Mouse (Mus musculus) thymus, postnatal 25 days (tissue): ENCODE measurements around the gene Scaper.
A peak's percentile ranks its signal among the peaks of the same experiment; 100 is the strongest.

Experiments
- DNase-seq: peaks from one replicate; pipeline ENCODE4 v3.0.0; 2022

The Scaper gene

GRCm38 (mm10) chr9:55598594-55598993 is 339.3 kb downstream of the Scaper start:
- no peak for DNase-seq

DNA sequence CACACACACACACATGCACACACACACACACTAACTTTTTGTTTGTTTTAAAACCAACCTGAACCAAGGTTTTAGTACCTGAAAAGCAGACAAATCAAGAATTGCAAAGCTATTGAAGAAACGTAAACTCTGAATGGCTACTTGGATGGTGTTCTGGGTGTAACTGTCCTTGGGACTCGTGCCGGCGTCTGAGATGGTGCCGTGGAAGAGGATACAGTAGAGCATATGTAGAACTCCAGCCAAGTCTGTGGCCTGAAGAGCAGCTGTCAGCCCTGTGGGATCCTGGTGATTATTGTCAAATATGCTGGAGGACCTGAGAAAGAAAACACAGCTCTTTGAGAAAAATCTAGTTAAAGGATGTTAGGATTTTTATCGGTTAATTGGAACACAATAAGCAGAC is 351.8 kb downstream of the Scaper start:
- no peak for DNase-seq

DNA sequence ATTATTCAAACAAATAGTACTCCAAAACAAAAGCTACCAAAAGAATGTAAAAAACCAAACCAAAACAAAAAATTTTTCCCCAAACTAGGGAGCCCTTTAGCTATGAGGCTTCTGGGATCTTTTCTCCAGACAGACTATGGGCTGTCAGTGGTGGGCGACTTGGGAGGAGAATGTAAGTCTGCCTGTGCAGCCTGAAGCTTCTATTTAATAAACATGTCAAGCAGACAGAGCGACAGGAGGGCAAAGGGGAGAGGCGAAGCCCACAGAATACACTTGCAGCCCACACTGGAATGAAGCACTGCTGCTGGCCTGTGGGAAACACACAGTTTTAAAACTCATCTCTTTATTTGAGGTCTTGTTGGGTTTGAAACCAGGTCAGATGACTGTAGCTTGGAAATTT is 356.5 kb downstream of the Scaper start:
- DNase-seq: no peak

GRCm38 (mm10) chr9:55576571-55576970 is 361.3 kb downstream of the Scaper start:
- no peak for DNase-seq

- no peak for DNase-seq
Measured at GRCm38 (mm10) chr9:55571071-55571470, 366.8 kb downstream of the Scaper start.

GRCm38 (mm10) chr9:55568466-55569159 is 369.3 kb downstream of the Scaper start:
- no peak for DNase-seq

- DNase-seq: no peak
Measured at GRCm38 (mm10) chr9:55560960-55561359, 377.0 kb downstream of the Scaper start.

- no peak for DNase-seq
Measured at GRCm38 (mm10) chr9:55554986-55555385, 382.9 kb downstream of the Scaper start.

DNA sequence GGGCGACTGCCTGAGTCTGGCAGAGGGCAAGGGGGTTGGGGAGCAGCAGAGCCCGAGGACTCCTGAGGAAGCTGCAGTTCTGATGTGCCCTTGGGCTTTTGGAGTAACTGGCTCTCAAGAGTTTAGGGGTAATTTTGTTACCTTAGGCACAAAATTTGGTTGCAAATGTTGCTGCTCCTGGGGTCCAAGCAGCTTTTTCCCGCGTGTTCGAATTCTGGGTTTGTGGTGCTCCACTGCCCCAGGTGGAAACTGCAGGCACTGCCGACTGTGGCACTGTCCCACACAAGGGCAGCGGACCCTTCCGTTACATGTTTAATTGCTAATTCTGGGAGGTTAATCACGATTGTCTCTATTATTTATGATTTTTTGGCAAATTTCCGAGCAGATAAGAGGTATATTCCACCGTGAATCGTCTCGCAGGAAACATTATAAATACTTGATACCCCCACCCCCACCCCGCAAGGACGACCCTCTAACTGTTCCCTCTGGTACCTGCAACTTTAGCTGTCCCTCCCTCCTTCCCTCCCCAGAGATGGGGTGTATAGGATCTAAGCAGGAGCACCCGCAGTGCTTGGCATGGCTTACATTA is 388.5 kb downstream of the Scaper start:
- DNase-seq: no peak

DNA sequence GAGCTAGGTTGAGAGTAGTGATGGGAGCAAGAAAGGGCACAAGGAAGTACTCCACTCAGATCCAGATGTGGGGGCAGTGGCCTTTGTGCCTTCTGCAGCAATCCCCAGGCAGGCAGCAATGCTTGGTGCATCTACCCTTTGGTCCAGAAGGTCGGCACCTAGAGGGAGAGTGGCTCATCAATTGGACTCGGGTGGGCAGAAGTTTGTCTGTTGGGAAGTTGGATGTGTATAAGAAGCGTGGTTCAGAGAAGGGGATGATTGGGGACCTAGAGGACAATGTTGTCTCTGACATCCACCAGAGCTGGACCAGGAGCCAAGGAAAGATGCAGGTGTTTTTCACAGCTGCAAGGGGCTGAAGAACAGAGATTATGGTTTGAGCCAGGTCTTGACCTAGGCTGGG is 389.0 kb downstream of the Scaper start:
- DNase-seq: no peak

DNA sequence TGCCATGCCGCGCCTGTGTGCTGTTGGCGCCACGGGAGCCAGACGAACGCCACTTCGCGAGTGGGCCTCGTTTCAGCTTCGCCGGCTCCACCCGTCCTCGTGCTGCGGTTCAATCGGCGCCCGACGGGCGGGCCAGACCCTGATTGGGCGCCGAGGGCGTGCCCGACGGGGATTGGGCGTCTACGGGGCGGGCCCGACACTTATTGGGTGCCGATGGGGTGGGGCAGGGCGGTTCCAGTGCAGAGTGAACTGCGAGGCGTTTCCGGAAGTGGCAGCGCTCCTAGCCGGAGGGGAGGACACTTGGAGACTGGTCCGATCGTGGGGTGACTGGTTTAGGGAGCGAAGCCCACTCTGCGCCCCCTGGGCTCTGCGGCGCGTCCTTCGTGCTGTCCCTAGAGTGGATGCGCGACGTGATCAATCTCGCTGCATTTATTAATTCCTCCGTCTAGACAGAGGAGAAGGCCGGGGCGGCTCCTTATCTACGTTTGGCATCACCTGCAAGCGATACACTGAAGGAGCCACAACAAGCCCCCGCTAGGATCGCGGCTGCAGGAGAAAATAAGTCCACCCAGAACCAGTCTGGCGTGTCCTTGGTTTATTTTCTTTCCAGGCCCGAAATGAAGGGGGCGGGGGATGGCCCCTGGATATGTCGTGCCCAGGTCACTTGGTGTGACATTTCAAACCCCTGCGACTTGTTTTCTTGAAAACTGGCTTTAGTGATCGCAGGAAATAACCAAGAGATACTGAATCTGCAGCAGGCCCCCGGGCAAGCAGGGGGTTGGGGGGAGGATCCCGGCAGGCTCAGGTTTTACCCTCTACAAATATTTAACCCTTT is 391.5 kb downstream of the Scaper start:
- peak; percentile 44 for DNase-seq

DNA sequence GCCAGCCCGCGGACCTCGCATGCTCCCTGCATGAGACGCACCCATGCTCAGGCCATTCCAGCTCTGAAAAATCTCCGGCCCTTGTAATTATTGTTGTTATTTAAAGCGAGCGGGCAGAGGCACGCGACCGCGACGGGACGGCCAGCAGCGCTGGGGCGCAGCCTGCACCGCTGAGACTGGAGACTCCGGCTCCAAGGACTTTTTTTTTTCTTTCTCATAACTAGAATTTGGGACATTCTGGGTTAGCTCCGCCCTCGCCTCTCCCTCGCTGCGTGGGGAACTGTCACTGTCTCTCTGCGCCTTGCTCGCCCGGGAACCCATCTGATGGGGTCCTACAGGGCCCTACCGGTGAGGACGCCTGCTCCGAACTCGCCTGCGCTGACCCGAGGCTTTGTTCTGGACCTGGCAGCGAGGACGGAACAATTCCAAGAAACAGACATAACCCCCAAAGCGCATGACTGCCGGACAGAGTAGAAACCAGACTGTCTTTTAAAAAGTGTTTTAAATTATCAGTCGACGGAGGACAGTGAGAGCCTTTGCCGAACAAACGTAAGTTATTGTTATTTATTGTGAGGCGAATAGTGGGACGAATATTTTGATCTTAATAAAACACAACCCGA is 392.3 kb downstream of the Scaper start:
- DNase-seq: no peak

- DNase-seq: no peak
Measured at GRCm38 (mm10) chr9:55544861-55545555, 392.9 kb downstream of the Scaper start.

- DNase-seq: peak; percentile 32
Measured at GRCm38 (mm10) chr9:55543703-55544401, 394.1 kb downstream of the Scaper start.

DNA sequence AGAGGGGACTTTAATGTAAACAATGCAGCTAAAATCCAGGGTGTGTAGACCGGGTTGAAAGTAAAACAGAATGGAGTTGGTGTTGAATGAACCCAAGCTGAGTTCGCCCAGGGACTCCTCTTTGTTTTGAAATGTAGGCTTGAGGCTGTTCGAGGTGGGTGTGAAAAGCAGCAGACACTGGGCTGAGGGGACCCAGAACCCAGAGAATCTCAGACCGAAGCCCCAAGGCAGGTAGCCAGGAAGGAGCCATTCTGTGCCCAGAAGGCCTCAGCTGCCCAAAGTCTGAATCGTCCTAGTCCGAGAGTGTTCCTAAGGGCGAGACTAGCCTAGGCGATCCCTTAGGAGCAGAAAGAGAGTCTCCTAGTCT is 394.6 kb downstream of the Scaper start:
- DNase-seq: no peak

DNA sequence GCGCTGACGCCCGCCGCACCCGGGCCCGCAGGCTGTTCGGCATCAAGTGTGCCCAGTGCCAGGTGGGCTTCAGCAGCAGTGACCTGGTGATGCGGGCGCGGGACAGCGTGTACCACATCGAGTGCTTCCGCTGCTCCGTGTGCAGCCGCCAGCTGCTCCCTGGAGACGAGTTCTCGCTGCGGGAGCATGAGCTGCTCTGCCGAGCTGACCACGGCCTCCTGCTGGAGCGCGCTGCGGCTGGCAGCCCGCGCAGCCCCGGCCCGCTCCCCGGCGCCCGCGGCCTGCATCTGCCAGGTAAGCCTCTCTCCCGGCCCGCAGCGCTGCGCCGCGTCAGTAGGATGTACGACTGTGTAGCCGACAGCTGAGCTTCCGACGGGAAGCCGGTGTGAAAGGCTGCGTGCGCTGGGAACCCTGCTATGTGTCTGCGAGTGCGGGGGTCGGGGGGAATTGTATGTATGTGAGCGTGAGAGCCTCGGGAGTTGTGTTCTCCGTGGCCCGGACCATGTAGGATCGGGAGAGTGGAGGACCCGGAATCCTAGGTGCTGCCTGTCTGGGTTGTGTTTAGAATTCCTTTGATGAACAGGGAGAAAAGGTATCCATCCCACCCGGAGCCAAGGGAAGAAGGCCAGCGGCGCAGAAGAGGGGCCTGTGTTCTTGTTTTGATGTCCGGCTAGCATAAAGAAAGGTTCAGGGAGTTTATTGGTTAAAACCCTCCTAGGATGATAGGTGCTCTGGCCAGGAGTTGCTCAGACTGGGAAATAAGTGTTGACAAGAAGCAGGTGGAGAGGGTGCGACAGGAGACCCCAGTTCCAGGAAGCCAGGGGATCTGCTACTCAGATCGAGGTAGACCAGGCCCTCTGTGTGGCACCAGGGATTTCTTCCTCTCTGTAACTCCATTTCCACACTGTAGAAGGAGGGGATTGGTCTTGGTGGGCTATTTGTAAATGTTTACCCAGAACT is 395.3 kb downstream of the Scaper start:
- DNase-seq: peak; percentile 30

GRCm38 (mm10) chr9:55541681-55542365 is 396.1 kb downstream of the Scaper start:
- no peak for DNase-seq

- DNase-seq: peak; percentile 76
Measured at GRCm38 (mm10) chr9:55540888-55541287, 397.0 kb downstream of the Scaper start.

- DNase-seq: no peak
Measured at GRCm38 (mm10) chr9:55540391-55540770, 397.5 kb downstream of the Scaper start.

DNA sequence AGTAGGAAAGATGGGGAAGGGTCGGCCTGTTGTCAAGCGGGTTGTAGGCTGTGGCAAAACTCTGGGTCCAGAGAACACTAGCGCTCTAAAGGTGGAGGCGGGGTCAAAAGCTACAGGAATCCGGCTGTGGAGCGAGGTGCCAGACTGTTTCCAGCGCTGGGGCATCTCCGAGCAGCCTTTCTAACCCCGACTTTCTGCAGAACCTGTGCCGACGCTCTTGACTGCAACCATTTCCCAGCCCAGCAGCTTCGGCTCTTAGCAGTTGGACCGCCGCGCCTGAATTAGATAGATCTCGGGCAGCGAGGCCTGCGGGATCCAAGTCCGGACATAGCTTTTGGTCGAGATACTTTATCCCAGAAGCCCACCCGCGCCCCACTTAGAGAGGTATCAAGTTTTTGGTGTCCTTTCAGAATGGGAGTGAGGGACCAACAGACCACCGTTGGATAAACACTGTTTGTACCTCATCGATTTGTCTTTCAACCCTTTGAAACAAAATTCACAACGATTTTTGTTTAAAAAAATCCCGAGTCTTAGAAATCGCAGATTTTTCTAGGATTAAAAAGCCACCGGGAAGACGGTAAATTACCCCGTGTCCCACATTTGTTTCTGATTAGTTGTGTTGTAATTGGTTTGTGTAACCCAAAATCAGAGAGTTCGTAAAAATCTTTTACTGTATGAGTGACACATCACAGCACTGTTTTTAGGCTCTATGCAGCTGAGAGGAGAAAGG is 398.1 kb downstream of the Scaper start:
- no peak for DNase-seq
